9 mouse cellular contexts compared by ENCODE assay signal in the genomic region with DNA sequence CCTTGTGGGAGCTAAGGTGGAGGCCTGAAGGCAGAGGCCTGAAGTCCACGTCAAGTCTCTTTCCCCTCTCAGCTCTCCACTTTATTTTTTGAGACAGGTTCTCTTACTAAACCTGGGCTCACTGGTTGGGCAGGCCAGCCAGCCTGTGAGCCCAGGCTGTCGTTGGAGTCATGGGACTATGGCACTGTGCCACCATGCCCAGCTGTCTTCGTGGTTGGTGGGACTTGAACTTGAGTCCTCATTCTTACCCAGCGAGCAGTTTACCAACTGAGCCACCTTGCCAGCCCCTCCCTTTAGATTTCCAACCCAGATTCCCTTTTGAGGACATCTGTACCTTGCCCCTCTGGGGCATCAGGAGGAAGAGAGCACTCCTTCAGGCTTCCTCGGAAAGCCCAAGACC. TPM values are rescaled to one million over a fixed set of nuclear protein-coding genes. Genes with fewer than 3 reads are reported as not detected.
DNase-seq lines count a peak whose midpoint lies in the region; ATAC-seq and TF ChIP-seq lines count a peak whose summit lies in the region.
"Had no signal": no experiment of that assay in that cellular context is flagged by ENCODE, and none has a peak within 500 bp of the region (broad histone marks: within the 10 kb centered on the region; RNA-seq: fewer than 3 reads in every experiment).

No protein-coding gene starts in this region.

- no peak overlapping the region for H3K4me3 ChIP-seq in heart, embryonic 14.5 days (ENCODE audit: control insufficient read depth in 1 of 2, insufficient read depth in 1 of 2, low read depth in 1 of 2, low read length in 2 of 2)
- H3K4me3 ChIP-seq in embryonic facial prominence, embryonic 12.5 days, result no peak overlapping the region
- no peak overlapping the region for H3K4me3 ChIP-seq in limb, embryonic 14.5 days (replicated peaks; ENCODE audit: low read length)
- H3K4me3 ChIP-seq: liver, embryonic 13.5 days; midbrain, embryonic 12.5 days had no signal

- DNase-seq in heart, adult 18-20 months, result no peak
- peak; percentile 15 for DNase-seq in left cerebral cortex, postnatal 4 days
- no peak for DNase-seq in left cerebral cortex, postnatal 10 days (ENCODE audit: extremely low spot score in 1 of 2, low spot score in 2 of 2)
- no peak for DNase-seq in limb, embryonic 14.5 days (ENCODE audit: low spot score)
- no peak for DNase-seq in urinary bladder, postnatal 14 days (ENCODE audit: low spot score)
- DNase-seq: liver, embryonic 13.5 days had no signal

- 68% methylated on average over 5 of the region's 5 CpGs for WGBS in heart, embryonic 14.5 days
- 73% methylated on average over 5 of the region's 5 CpGs for WGBS in embryonic facial prominence, embryonic 12.5 days
- 64% methylated on average over 5 of the region's 5 CpGs for WGBS in limb, embryonic 14.5 days

- H3K4me1 ChIP-seq in heart, embryonic 14.5 days (ENCODE audit: control insufficient read depth in 2 of 2, insufficient read depth in 2 of 2, low read length in 2 of 2), result peaks cover 34 to 40% of the 10 kb centered on the region in 2 experiments
- H3K4me1 ChIP-seq in embryonic facial prominence, embryonic 12.5 days, result peaks cover 37% of the 10 kb centered on the region
- peaks cover 32% of the 10 kb centered on the region for H3K4me1 ChIP-seq in limb, embryonic 14.5 days (ENCODE audit: control insufficient read depth, insufficient read depth, low read length)

- intact Hi-C loops in left cerebral cortex, postnatal 4 days (cut with DNase I), result no loop called here
- intact Hi-C loops in left cerebral cortex, postnatal 10 days (cut with DNase I), result no loop called here

- no peak for TF ChIP-seq POLR2A in limb, embryonic 14.5 days (IDR thresholded peaks at IDR 0.05; ENCODE audit: borderline replicate concordance, extremely low read depth, insufficient read depth, insufficient read length)

- H3K9ac ChIP-seq in heart, embryonic 14.5 days (ENCODE audit: low read length), result no peak overlapping the region
- H3K9ac ChIP-seq in embryonic facial prominence, embryonic 12.5 days, result no peak overlapping the region
- no peak overlapping the region for H3K9ac ChIP-seq in limb, embryonic 14.5 days (ENCODE audit: low read depth, low read length, severe bottlenecking)
- H3K9ac ChIP-seq: liver, embryonic 13.5 days; midbrain, embryonic 12.5 days had no signal

- H3K36me3 ChIP-seq in heart, embryonic 14.5 days (ENCODE audit: control insufficient read depth, insufficient read depth, low read length), result no peaks in the 10 kb centered on the region; the same call in 1 of the 2 replicates
- H3K36me3 ChIP-seq in embryonic facial prominence, embryonic 12.5 days, result no peaks in the 10 kb centered on the region
- H3K36me3 ChIP-seq in limb, embryonic 14.5 days (ENCODE audit: control insufficient read depth, insufficient read depth, low read length), result peaks cover 6% of the 10 kb centered on the region; the same call in 1 of the 2 replicates
- H3K36me3 ChIP-seq: liver, embryonic 13.5 days; midbrain, embryonic 12.5 days had no signal

- no peaks in the 10 kb centered on the region for H3K9me3 ChIP-seq in heart, embryonic 14.5 days (ENCODE audit: control insufficient read depth, low read length)
- H3K9me3 ChIP-seq in embryonic facial prominence, embryonic 12.5 days, result no peaks in the 10 kb centered on the region
- H3K9me3 ChIP-seq in limb, embryonic 14.5 days (ENCODE audit: control insufficient read depth, low read length), result no peaks in the 10 kb centered on the region
- H3K9me3 ChIP-seq: liver, embryonic 13.5 days; midbrain, embryonic 12.5 days had no signal

- no peaks in the 10 kb centered on the region for H3K27me3 ChIP-seq in heart, embryonic 14.5 days (ENCODE audit: control insufficient read depth, insufficient read depth, low read length)
- H3K27me3 ChIP-seq in embryonic facial prominence, embryonic 12.5 days, result no peaks in the 10 kb centered on the region
- H3K27me3 ChIP-seq in limb, embryonic 14.5 days (ENCODE audit: control insufficient read depth, insufficient read depth, low read length), result no peaks in the 10 kb centered on the region
- H3K27me3 ChIP-seq: liver, embryonic 13.5 days; midbrain, embryonic 12.5 days had no signal

- peak overlapping the region; percentile 66 to 73; a peak in 3 of 4 replicates for H3K27ac ChIP-seq in heart, embryonic 14.5 days (replicated peaks in 1 of 2; ENCODE audit: control insufficient read depth in 1 of 2, insufficient read depth in 1 of 2, low read depth in 2 of 2, low read length in 2 of 2)
- peak overlapping the region; percentile 85 for H3K27ac ChIP-seq in embryonic facial prominence, embryonic 12.5 days
- peak overlapping the region; percentile 71; the same call in 1 of the 2 replicates for H3K27ac ChIP-seq in limb, embryonic 14.5 days (replicated peaks; ENCODE audit: low read depth, low read length)
- H3K27ac ChIP-seq: liver, embryonic 13.5 days; midbrain, embryonic 12.5 days had no signal

- no peak for ATAC-seq in heart, embryonic 14.5 days (ENCODE audit: insufficient number of reproducible peaks, insufficient read depth, low FRiP score, low read depth)
- no peak for ATAC-seq in embryonic facial prominence, embryonic 12.5 days (ENCODE audit: insufficient number of reproducible peaks, insufficient read depth, low FRiP score, low TSS enrichment)
- ATAC-seq in limb, embryonic 14.5 days (ENCODE audit: low FRiP score, low read depth), result no peak

- H3K4me2 ChIP-seq in heart, embryonic 14.5 days (ENCODE audit: low read length), result no peak overlapping the region
- no peak overlapping the region for H3K4me2 ChIP-seq in embryonic facial prominence, embryonic 12.5 days (replicated peaks)
- no peak overlapping the region for H3K4me2 ChIP-seq in limb, embryonic 14.5 days (replicated peaks; ENCODE audit: low read depth, low read length, severe bottlenecking)
- H3K4me2 ChIP-seq: liver, embryonic 13.5 days; midbrain, embryonic 12.5 days had no signal

RNA-seq across cellular contexts. Expression of a gene that starts 47.3 kb away (rescaled TPM):
- 10.2 and 10.4 TPM in 2 replicates for polyA plus RNA-seq in heart, embryonic 14.5 days (2014; fragmentation: Nextera tagmentation; extraction: Ambion mirVana)
- 10 to 100 TPM; 10.6 to 12.8 TPM for total RNA-seq in heart, adult 18-20 months (2021)
- total RNA-seq in left cerebral cortex, postnatal 4 days (2021), result 10 to 100 TPM; 18.3 to 19.6 TPM
- total RNA-seq in left cerebral cortex, postnatal 10 days (2021), result 10 to 100 TPM; 18.6 to 25.5 TPM
- polyA plus RNA-seq in embryonic facial prominence, embryonic 12.5 days (2016; fragmentation: Nextera tagmentation; extraction: Ambion mirVana), result 16.0 and 16.8 TPM in 2 replicates
- 38.0 and 43.5 TPM in 2 replicates for polyA plus RNA-seq in limb, embryonic 14.5 days (2012; rRNA removed)
- polyA plus RNA-seq in limb, embryonic 14.5 days (2014; fragmentation: Nextera tagmentation; extraction: Ambion mirVana), result 23.8 and 28.6 TPM in 2 replicates
